Mouse (Mus musculus) liver, embryonic 13.5 days (tissue): ENCODE data around the gene Dand5. TPM values are rescaled to one million over a fixed set of nuclear protein-coding genes. Genes with fewer than 3 reads are reported as not detected.

ENCODE experiments used
- ATAC-seq: fragments of 200-750 bp; cut with Nextera tagmentation; 2 replicates; pipeline ENCODE4 v1.8.0; 2017; ENCODE audit warnings: low read depth, mild to moderate bottlenecking, moderate number of reproducible peaks, moderate library complexity
- DNase-seq: peaks from one replicate; pipeline ENCODE4 v3.0.0; 2022
- H3K27ac ChIP-seq: fragments of 300-500 bp; sonication (generic); 2 replicates; pipeline ENCODE4 v1.5.1; 2015; ENCODE audit warnings: moderate library complexity, mild to moderate bottlenecking, inconsistent platforms
- H3K27me3 ChIP-seq: fragments of 300-500 bp; sonication (generic); 2 replicates; pipeline ENCODE4 v1.6.1; 2015; ENCODE audit warnings: mild to moderate bottlenecking, inconsistent platforms
- H3K36me3 ChIP-seq: fragments of 300-500 bp; sonication (generic); 2 replicates; pipeline ENCODE4 v1.6.1; 2015; ENCODE audit warnings: mild to moderate bottlenecking, inconsistent platforms
- H3K4me1 ChIP-seq: fragments of 300-500 bp; sonication (generic); replicated peaks from 2 replicates; pipeline ENCODE4 v1.6.1; 2015; ENCODE audit warnings: inconsistent platforms
- H3K4me2 ChIP-seq: fragments of 300-500 bp; sonication (generic); 2 replicates; pipeline ENCODE4 v1.6.1; 2015; ENCODE audit warnings: inconsistent platforms, mild to moderate bottlenecking, moderate library complexity
- H3K4me3 ChIP-seq: fragments of 300-500 bp; sonication (generic); replicated peaks from 2 replicates; pipeline ENCODE4 v1.5.1; 2015; ENCODE audit warnings: mild to moderate bottlenecking, inconsistent platforms
- H3K9ac ChIP-seq: fragments of 300-500 bp; sonication (generic); 2 replicates; pipeline ENCODE4 v1.6.1; 2015; ENCODE audit warnings: mild to moderate bottlenecking, inconsistent platforms
- H3K9me3 ChIP-seq: fragments of 300-500 bp; sonication (generic); replicated peaks from 2 replicates; pipeline ENCODE4 v1.6.1; 2016; ENCODE audit warnings: inconsistent platforms
- WGBS: fragments of 180-500 bp; shearing (Covaris S2); methylation state at CpG from one replicate; pipeline ENCODE4 v1.1.7; 2015; ENCODE audit not compliant: insufficient replicate concordance; 5-methylcytosine and 5-hydroxymethylcytosine counted together
- polyA plus RNA-seq: library from polyadenylated mRNA; unstranded; fragments of >200 nt; fragmentation: Nextera tagmentation; extraction: Ambion mirVana; gene quantifications from 2 replicates; pipeline ENCODE4 v1.2.1, GENCODE M21; 2015

Gene Dand5
- 3.3 and 3.7 TPM in 2 replicates for polyA plus RNA-seq

DNA sequence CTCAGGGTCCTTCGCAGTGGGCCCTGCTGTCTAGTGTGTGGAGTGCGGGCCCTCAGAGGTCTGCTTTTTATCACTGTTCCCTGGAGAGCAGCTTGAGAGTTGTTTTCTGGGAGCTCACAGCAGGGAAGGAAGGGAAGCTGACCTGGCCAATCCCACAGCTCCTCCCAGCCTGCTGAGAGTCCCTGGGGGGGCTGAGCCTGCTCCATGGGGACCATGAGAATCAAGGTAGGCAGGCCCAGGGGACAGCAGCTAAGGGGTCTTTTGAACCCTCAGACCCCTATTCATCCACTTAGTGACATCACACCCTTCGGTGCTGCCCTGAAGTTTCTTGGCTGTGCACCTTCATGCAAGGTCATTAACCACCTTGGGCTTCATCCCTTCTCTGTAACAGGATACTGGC, at the start of gene Dand5:
Gene Dand5, minus strand, starts transcription at position 101 of the 400 bp plus-strand sequence.
- Histone ChIP-seq H3K27me3 (no peaks in the 10 kb centered on the region), H3K4me1 (peaks cover 51% of the 10 kb centered on the region), H3K9me3 (no peaks in the 10 kb centered on the region), H3K9ac (peak within 1 kb of the TSS; percentile 26; the same call in 1 of the 2 replicates), H3K4me3 (no peak within 1 kb of the TSS), H3K36me3 (no peaks in the 10 kb centered on the region), H3K27ac (no peak within 1 kb of the TSS), H3K4me2 (peak within 1 kb of the TSS; percentile 30)
- ATAC-seq (no peak), DNase-seq (no peak)
- 74% methylated on average over 3 of the region's 3 CpGs for WGBS

DNA sequence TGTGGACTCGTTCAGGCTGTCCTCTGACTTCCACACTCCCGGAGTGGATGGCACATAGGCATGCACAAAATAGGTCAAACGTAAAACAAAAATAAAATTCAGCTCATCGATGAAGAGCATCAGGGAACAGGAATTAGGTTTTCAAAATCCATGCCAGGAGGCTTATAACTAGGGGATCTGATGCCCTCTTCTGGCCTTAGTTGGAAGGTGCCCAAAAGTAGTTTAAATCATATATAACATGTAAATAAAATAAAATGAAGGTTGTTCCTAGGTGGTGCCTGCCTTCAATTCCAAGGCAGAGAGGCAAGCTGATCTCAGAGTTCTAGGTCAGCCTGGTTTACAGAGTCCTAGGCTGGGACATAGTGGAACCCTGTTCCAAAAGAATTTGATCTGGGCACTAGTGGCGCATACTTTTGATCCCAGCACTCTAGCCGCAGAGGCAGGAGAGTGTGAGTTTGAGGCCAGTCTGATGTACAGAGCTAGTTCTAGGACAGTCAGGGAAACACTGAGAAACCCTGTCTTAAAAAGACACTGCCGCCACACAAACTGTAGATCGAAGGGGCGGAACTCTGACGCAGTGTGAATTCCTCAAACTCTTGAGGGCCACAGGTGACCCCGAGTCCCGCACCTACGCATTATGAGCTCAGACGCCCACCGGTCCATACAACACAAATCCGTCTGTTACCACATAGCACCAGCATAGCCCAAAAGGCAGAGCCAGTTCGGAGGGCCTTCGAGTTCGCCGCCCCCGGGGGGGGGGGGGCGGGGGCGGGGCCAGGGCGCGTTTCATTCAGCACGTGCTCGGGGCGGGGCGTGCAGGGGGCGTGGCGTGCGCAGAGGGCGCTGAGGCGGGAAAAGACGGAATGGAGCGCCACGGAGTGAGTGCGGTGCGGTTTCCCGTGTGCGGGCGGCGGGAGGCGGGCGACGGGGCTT, 49.0 kb upstream of the Dand5 start, which contains the start of gene Syce2:
Gene Syce2, plus strand, starts transcription at position 736 of the 933 bp plus-strand sequence.
- Histone ChIP-seq H3K4me3 (peak within 1 kb of the TSS; percentile 70), H3K4me2 (peak within 1 kb of the TSS; percentile 100), H3K36me3 (peaks cover 40% of the 10 kb centered on the region), H3K9me3 (no peaks in the 10 kb centered on the region), H3K27ac (peak within 1 kb of the TSS; percentile 86), H3K4me1 (peaks cover 48% of the 10 kb centered on the region), H3K9ac (peak within 1 kb of the TSS; percentile 82), H3K27me3 (no peaks in the 10 kb centered on the region)
- ATAC-seq (peak; percentile 72), DNase-seq (peak; percentile 82)
- WGBS = 8% methylated on average over 44 of the region's 46 CpGs

DNA sequence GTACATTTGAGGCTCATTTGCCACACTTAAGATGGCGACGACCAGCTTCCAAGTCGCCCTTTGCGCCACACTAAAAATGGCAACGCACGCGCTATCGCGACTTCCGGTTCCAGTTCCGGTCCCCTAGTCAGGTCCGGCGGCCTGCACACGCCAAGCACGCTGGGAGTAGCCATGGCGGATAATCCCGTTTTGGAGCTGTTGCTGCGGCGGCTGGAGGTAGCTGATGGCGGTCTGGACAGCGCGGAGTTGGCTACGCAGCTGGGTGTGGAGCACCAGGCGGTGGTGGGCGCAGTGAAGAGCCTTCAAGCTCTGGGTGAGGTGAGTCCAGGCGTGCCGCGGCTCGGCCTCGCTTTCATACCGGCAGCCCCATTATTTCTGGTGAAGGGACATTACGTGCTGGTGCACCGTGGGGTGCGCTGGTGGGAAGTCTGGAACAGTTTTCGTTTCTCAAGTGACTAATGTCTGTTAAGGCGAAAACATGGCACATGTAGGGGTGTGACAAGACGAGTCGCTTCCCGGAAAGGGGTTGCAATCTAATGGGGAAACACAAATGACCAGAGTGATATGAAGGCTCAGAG, 34.3 kb upstream of the Dand5 start, which contains the start of gene Farsa:
Gene Farsa, plus strand, starts transcription at position 126 of the 578 bp plus-strand sequence.
- Histone ChIP-seq H3K36me3 (peaks cover 38% of the 10 kb centered on the region), H3K4me2 (peak within 1 kb of the TSS; percentile 86), H3K4me3 (peak within 1 kb of the TSS; percentile 79), H3K9ac (peak within 1 kb of the TSS; percentile 88), H3K27me3 (no peaks in the 10 kb centered on the region), H3K9me3 (no peaks in the 10 kb centered on the region), H3K27ac (peak within 1 kb of the TSS; percentile 83), H3K4me1 (peaks cover 30% of the 10 kb centered on the region)
- peak; percentile 89 for ATAC-seq
- under 1% methylated on average over 39 of the region's 39 CpGs for WGBS
- peak; percentile 89 for DNase-seq

DNA sequence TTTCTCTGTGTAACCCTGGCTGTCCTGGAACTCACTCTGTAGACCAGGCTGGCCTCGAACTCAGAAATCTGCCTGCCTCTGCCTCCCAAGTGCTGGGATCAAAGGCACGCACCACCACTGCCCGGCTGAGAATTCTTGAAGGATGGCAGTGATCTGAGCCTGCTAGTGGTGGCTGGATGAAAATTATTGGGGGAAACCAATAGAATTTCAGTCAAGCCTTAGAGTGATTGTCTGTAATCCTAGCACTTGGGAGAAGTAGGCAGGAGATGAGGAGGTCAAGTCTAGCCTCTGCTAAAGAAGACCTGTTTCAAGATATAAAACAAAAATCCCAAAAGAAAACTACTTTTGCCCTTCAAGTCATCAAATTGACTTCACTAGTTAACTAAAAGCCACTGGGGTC, 33.8 kb upstream of the Dand5 start:
- Histone ChIP-seq H3K9ac (no peak overlapping the region), H3K27ac (no peak overlapping the region), H3K9me3 (no peaks in the 10 kb centered on the region), H3K27me3 (no peaks in the 10 kb centered on the region), H3K36me3 (peaks cover 33% of the 10 kb centered on the region), H3K4me3 (peak overlapping the region; percentile 79), H3K4me1 (peaks cover 27% of the 10 kb centered on the region), H3K4me2 (no peak overlapping the region; the same call in 1 of the 2 replicates)
- WGBS = 89% methylated on average over 3 of the region's 3 CpGs
- ATAC-seq = peak; percentile 4; the same call in 1 of the 2 replicates
- no peak for DNase-seq

DNA sequence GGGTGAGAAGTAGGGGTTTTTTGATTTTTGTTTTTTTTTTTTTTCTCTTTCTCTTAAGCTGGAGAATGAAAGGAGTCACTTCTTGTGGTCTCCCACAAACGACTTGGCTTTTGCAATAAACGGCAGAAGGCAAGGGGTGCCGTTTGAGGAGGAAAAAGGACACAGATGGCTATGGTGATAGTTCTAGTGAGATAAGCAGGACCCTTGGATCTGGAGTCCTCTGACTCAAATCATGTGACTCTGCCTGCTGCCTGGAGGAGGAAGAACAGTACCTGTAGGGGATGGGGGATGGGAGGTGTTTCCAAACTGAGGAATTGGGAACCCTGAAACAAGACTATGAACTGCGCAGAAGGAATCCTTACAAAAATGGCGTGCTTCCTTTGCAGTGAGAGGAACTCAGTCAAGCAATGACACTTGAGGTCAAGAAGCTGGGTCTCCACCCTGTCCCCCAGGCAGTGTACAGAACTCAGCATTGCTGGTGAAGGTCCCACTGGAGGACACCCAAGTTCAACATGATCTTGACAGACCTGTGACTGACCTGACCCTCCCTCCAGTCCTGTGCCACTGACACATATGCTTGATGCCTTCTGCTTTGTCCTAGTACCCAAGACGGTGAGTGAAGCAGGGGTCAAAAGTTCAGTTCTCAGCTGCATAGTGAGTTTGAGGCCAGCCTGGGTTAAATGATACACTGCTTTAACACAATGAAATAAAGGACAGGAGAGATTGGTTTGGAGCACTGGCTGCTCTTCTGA, 25.2 kb upstream of the Dand5 start:
- Histone ChIP-seq H3K27me3 (no peaks in the 10 kb centered on the region), H3K9me3 (no peaks in the 10 kb centered on the region), H3K4me3 (peak overlapping the region; percentile 70), H3K4me1 (peaks cover 48% of the 10 kb centered on the region), H3K9ac (peak overlapping the region; percentile 82), H3K36me3 (peaks cover 33% of the 10 kb centered on the region), H3K27ac (peak overlapping the region; percentile 97), H3K4me2 (peak overlapping the region; percentile 89)
- 9% methylated on average over 6 of the region's 6 CpGs for WGBS
- no peak for ATAC-seq
- no peak for DNase-seq

DNA sequence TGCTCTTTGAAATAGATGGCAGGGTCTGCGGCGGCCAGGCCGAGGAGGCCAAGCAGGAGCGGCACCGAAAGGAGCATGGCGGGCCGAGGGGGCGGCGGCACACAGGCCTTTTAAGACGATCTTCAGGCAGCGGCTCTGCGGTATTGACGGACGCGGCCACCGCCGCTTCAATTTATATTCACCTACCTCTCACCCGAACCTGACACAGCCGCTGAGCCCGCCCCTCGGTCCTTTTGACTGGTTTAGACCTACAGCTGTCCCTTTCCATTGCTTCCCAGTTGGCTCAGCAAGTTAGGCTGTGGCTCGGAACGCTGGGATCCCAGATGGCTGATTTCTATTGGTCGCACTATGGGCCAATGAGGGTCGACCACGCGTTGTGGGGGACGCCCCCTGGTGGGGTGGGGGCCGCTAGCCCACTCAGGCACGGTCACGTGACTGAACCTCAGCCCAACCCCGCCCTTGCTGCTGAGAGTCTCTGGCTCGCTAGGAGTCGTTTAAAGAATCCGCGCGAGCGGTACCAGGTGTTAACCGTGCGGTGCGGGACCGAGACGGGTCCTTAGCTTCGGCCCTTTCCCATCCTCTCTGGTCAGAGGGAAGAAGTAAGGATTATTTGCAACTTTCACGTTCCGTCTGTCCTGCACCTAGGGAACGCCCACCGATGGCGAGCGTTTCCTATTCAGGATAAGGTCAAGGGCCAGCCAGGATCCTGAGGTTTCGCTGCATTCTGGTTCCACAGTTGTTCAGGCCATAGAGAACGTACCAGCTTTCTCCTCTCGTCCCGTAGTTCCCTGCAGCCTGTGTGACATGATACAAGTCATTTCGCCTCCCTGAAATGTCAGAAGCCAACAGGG, 24.3 kb upstream of the Dand5 start, which contains the start of gene Calr:
Gene Calr, minus strand, starts transcription at position 213 of the 851 bp plus-strand sequence.
- Histone ChIP-seq H3K27ac (peak within 1 kb of the TSS; percentile 97), H3K9ac (peak within 1 kb of the TSS; percentile 92), H3K4me2 (peak within 1 kb of the TSS; percentile 89), H3K4me1 (peaks cover 56% of the 10 kb centered on the region), H3K4me3 (peak within 1 kb of the TSS; percentile 89), H3K9me3 (no peaks in the 10 kb centered on the region), H3K36me3 (peaks cover 42% of the 10 kb centered on the region), H3K27me3 (no peaks in the 10 kb centered on the region)
- WGBS = under 1% methylated on average over 54 of the region's 55 CpGs
- peak; percentile 100 for DNase-seq
- peak; percentile 98 for ATAC-seq

DNA sequence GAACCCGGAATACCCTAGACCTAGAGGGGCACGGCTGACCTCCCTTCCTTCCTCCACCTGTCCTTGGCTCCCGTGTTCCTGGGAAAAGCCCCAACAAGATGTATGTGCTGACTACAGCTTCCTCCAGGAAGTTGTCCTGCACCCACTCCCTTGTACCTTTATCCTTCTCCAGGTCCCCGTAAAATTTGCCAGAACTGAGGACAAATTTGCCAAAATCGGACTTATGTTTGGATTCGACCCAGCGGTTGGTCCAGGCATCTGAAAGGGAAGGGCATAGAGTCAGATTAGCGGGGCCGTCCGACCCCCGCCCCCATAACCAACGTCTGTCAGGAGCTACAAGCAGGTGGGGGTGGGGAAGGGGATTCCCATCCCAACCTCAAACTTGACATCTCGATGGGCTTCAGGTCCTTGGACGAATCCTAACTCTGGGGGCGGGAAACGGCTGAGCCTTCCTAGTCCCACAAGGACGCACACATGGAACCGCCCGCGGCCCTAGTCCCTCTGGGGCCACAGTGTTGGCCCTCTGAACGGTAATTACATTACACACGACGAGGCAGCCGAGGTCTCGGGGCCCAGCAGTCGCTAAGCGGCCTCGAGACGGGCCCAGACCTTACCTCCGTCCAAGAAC, 23.6 kb upstream of the Dand5 start:
- Histone ChIP-seq H3K27me3 (no peaks in the 10 kb centered on the region), H3K4me1 (peaks cover 64% of the 10 kb centered on the region), H3K4me3 (peak overlapping the region; percentile 89), H3K4me2 (peak overlapping the region; percentile 80), H3K9ac (peak overlapping the region; percentile 92), H3K36me3 (peaks cover 49% of the 10 kb centered on the region), H3K9me3 (no peaks in the 10 kb centered on the region), H3K27ac (peak overlapping the region; percentile 91)
- ATAC-seq (peak; percentile 30), DNase-seq (no peak)
- under 1% methylated on average over 30 of the region's 30 CpGs for WGBS

DNA sequence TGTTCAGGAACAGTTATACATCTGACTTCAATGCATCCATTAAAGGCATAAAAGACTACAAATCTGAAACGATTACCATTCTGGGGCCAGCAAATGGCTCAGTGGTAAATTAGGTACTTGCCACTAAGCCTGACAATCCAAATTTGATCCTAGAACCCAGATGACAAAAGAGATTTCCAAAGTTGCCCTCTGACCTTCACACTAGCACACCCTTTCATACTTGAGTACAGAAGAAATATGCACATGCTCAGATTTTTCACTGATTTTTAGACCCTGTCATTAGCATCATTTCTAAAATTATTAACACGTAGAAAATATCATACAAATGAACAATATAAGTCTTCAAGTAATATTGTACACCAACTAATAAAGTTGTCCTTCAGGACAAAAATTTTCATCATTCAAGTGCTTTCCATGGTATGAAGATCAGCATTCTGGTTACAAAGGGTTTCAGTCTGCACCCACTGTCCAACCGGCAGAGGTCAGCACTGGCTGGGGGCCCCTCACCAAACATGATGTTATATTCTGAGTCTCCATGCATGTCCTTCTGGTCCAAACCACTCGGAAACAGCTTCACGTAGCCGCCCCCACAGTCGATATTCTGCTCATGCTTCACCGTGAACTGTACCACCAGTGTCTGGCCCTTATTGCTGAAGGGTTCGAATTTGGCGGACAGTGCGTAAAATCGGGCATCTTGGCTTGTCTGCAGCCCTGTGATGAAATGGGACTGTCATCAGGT, 22.9 kb upstream of the Dand5 start:
- Histone ChIP-seq H3K27ac (peak overlapping the region; percentile 91), H3K4me2 (peak overlapping the region; percentile 80), H3K27me3 (no peaks in the 10 kb centered on the region), H3K9me3 (no peaks in the 10 kb centered on the region), H3K4me1 (peaks cover 69% of the 10 kb centered on the region), H3K9ac (peak overlapping the region; percentile 92), H3K36me3 (peaks cover 51% of the 10 kb centered on the region), H3K4me3 (peak overlapping the region; percentile 89)
- DNase-seq (no peak), ATAC-seq (no peak)
- WGBS = 12% methylated on average over 12 of the region's 12 CpGs

DNA sequence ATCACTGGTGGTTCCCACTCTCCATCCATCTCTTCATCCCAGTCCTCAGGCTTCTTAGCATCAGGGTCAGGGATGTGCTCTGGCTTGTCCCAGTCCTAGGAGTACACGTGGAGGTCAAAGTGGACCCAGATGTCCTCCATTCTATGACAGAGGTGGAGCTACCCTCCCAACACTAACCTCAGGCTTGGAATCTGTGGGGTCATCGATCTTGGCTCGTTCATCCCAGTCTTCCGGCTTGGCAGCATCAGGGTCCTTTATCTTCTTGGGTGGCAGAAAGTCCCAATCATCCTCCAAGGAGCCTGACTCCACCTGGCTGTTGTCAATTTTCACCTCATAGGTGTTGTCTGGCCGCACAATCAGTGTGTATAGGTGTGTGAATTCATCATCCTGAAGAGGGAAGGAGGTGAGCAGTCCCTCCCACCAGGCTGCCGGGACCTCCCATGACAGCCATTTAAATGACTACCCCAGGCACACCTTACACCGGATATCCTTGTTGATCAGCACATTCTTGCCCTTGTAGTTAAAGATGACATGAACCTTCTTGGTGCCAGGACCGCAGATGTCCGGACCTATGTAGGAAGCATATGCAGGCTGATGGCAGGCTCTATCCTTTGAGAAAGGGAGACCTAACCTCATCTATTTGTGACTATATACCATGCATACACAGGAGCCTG, 21.9 kb upstream of the Dand5 start:
- no peaks in the 10 kb centered on the region for H3K27me3 ChIP-seq
- peak overlapping the region; percentile 80 for H3K4me2 ChIP-seq
- H3K27ac ChIP-seq = peak overlapping the region; percentile 54
- DNase-seq = no peak
- ATAC-seq = no peak
- H3K36me3 ChIP-seq = peaks cover 51% of the 10 kb centered on the region
- H3K9ac ChIP-seq = peak overlapping the region; percentile 92
- H3K4me1 ChIP-seq = peaks cover 72% of the 10 kb centered on the region
- H3K9me3 ChIP-seq = no peaks in the 10 kb centered on the region
- peak overlapping the region; percentile 89 for H3K4me3 ChIP-seq
- 80% methylated on average over 9 of the region's 9 CpGs for WGBS
